Mouse (Mus musculus): ENCODE measurements around the gene Cd164l2.

DNA sequence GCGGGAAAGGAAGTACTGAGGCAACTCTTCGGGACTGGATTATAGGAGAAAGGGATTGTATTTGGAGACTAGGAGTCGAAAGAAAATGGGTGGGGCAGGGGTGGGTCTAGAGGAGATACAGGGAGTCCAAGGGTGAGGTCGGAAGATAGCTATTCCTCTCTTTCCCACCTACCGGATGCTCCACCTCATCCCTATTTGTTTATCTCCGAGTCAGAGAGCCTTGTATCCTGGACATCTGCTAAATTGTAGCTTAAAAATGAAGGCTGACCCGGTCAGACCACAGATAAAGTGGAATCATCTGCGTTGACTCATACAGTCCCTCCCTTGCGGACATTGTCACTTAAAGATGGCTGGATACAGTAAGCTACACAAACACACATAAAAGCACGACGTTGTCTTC is 30.0 kb downstream of the Cd164l2 start:
- TF ChIP-seq ZC3H11A (IDR thresholded peaks at IDR 0.05; ENCODE audit: borderline replicate concordance, low read depth, low read length): no peak
- no peak for TF ChIP-seq ZNF384 (IDR thresholded peaks at IDR 0.05; ENCODE audit: low read depth, low read length)
